ENCODE assay signal across 15 mouse cellular contexts in the genomic region with DNA sequence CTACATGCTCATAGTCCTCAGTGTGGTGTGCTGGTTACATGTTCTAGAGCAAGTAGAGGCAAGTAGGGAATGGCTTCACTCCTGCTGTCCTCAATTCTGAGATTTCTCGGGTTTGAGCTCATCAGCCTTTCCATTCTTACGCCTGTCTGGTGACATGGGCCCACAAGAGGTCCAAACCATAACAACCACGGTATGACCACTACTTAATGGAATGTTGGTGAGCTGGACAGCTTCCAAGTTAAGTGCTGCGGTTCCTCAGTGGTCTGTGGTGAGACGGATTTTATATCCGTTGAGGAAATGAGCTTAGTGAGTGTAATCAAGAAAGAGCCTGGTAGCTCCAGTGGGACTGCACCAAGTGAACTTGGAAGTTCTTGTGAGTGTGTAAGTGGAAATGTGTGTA.
"Had no signal": no experiment of that assay in that cellular context is flagged by ENCODE, and none has a peak within 500 bp of the region (broad histone marks: within the 10 kb centered on the region; RNA-seq: fewer than 3 reads in every experiment).

No protein-coding gene starts in this region.

- DNase-seq: kidney, adult 18-20 months; kidney, postnatal 25 days; layer of hippocampus, adult 9-11 months; layer of hippocampus, postnatal 36 days; lung, adult 2 months; right cerebral cortex, postnatal 4 days; spleen, adult 18-20 months; thymus, adult 18-20 months; thymus, postnatal 14 days had no signal

- ATAC-seq: midbrain, embryonic 13.5 days had no signal

- H3K27ac ChIP-seq: kidney, embryonic 15.5 days; limb, embryonic 12.5 days; liver, embryonic 15.5 days; midbrain, embryonic 13.5 days; neural tube, embryonic 15.5 days had no signal

- H3K27me3 ChIP-seq: kidney, embryonic 15.5 days; limb, embryonic 12.5 days; liver, embryonic 15.5 days; midbrain, embryonic 13.5 days; neural tube, embryonic 15.5 days had no signal

- H3K36me3 ChIP-seq: kidney, embryonic 15.5 days; limb, embryonic 12.5 days; liver, embryonic 15.5 days; midbrain, embryonic 13.5 days; neural tube, embryonic 15.5 days had no signal

- H3K4me1 ChIP-seq: kidney, embryonic 15.5 days; limb, embryonic 12.5 days; liver, embryonic 15.5 days; neural tube, embryonic 15.5 days had no signal

- H3K4me2 ChIP-seq: kidney, embryonic 15.5 days; limb, embryonic 12.5 days; liver, embryonic 11.5 days; liver, embryonic 15.5 days; midbrain, embryonic 13.5 days; neural tube, embryonic 15.5 days had no signal

- H3K9me3 ChIP-seq: kidney, embryonic 15.5 days; liver, embryonic 15.5 days; midbrain, embryonic 13.5 days; neural tube, embryonic 15.5 days had no signal

- H3K4me3 ChIP-seq: kidney, embryonic 15.5 days; limb, embryonic 12.5 days; liver, embryonic 15.5 days; midbrain, embryonic 13.5 days; neural tube, embryonic 15.5 days had no signal

- H3K9ac ChIP-seq: kidney, embryonic 15.5 days; limb, embryonic 12.5 days; liver, embryonic 15.5 days; midbrain, embryonic 13.5 days; neural tube, embryonic 15.5 days had no signal
